Mouse (Mus musculus): ENCODE results near the gene C1qbp.

DNA sequence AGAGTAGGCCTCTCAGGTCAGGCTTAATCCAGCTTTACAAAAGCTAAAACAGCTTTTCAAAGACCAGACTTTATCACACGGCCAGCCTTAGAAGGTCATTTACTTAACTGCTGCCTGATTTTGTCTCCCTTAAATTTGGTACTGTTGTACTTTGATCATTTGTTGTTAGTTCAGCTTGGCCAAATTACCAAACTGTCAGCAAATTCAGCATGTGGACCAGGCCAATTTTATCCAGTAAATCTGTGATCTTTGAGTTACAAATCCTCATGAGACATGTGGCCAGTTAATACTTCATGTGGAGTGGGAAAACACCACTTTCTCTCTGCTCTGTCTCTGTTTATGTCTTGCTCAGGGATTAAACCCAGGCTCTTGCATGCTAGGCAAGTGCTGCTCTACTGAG, 10.2 kb downstream of the C1qbp start:
- TF ChIP-seq CTCF (IDR thresholded peaks at IDR 0.05) (no peak), POLR2A (IDR thresholded peaks at IDR 0.05; ENCODE audit: insufficient read depth, low read depth, low read length) (no peak)

Measured in heart, adult 2 months (tissue).